ENCODE assay signal across 7 mouse cellular contexts in the genomic region with DNA sequence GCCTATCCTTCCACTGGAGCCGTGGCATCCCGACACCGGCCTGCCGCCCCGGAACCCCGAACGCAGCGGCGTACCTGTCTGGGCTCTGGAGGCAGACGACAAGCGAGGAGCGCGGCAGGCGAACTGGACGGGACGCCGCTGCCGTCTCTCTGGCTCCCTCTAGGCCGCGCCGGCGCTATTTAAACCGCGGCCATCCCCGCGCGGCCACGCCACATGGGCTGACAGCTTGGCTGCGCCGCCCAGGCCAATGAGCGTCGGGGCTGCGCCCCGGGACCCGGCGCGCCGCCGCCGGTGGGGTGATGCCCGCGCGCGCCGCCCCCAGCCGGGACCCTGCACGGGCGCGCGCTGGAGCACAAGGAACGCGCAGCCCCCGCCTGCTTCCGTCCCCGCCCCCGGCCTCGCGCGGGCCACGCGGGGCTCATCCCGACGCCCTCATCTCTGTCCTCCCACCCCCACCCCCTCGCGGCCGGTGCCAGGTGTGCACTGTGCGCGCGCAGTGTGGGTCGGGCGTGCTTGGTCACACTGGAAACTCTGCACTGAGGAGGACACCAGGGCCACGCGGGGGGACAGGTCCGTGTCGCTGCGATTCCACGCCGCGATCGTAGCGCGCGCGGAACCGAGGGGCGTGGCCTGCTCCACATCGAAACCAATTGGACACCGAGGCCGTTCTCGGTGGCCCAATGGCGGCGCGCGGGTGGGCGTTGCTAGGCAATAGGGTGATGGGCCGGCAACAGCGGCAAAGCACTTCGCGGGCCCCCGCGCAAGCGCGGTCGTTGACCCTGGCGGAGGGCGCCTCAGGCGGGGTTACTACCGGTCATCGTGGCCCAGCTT. TPM values are rescaled to one million over a fixed set of nuclear protein-coding genes. Genes with fewer than 3 reads are reported as not detected.
DNase-seq lines count a peak whose midpoint lies in the region; ATAC-seq lines count a peak whose summit lies in the region.

Gene Fasn, minus strand, starts transcription at position 592 of the 831 bp plus-strand sequence.

- peak within 1 kb of the TSS; percentile 83 for H3K4me2 ChIP-seq in intestine, embryonic 15.5 days (replicated peaks)

- peak; percentile 94 for ATAC-seq in intestine, embryonic 15.5 days

- H3K27ac ChIP-seq in intestine, embryonic 15.5 days: peak within 1 kb of the TSS; percentile 95
- H3K27ac ChIP-seq in midbrain, embryonic 10.5 days (replicated peaks): peak within 1 kb of the TSS; percentile 100

- peaks cover 35% of the 10 kb centered on the region for H3K4me1 ChIP-seq in intestine, embryonic 15.5 days (replicated peaks)
- H3K4me1 ChIP-seq in midbrain, embryonic 10.5 days: peaks cover 70% of the 10 kb centered on the region

- DNase-seq in adrenal gland, adult 18-20 months (ENCODE audit: low spot score in 2 of 2): peak; percentile 97 to 98
- peak; percentile 99 for DNase-seq in embryo, embryonic 11 days
- DNase-seq in gastrocnemius, postnatal 36 days: peak; percentile 91 to 94
- DNase-seq in left cerebral cortex, postnatal 25 days (ENCODE audit: low spot score in 2 of 2): peak; percentile 99
- peak; percentile 99 for DNase-seq in midbrain, embryonic 10.5 days (ENCODE audit: low spot score)
- DNase-seq in right cerebral cortex, postnatal 4 days: peak; percentile 98

- peak within 1 kb of the TSS; percentile 92 for H3K4me3 ChIP-seq in intestine, embryonic 15.5 days (replicated peaks)
- H3K4me3 ChIP-seq in midbrain, embryonic 10.5 days: peak within 1 kb of the TSS; percentile 97

- H3K27me3 ChIP-seq in intestine, embryonic 15.5 days (replicated peaks): no peaks in the 10 kb centered on the region
- peaks cover 5% of the 10 kb centered on the region; the same call in 1 of the 2 replicates for H3K27me3 ChIP-seq in midbrain, embryonic 10.5 days (ENCODE audit: low read depth, poor library complexity, severe bottlenecking)

- H3K36me3 ChIP-seq in intestine, embryonic 15.5 days: peaks cover 25% of the 10 kb centered on the region
- H3K36me3 ChIP-seq in midbrain, embryonic 10.5 days: peaks cover 36% of the 10 kb centered on the region

- peak within 1 kb of the TSS; percentile 98 for H3K9ac ChIP-seq in intestine, embryonic 15.5 days

- intact Hi-C loops in gastrocnemius, postnatal 36 days (cut with DNase I): no loop called here
- intact Hi-C loops in left cerebral cortex, postnatal 25 days (cut with DNase I): no loop called here

- WGBS in intestine, embryonic 15.5 days: under 1% methylated on average over 89 of the region's 109 CpGs
- under 1% methylated on average over 109 of the region's 109 CpGs for WGBS in midbrain, embryonic 10.5 days

- H3K9me3 ChIP-seq in intestine, embryonic 15.5 days: no peaks in the 10 kb centered on the region
- H3K9me3 ChIP-seq in midbrain, embryonic 10.5 days (replicated peaks): no peaks in the 10 kb centered on the region

RNA-seq across cellular contexts. Expression of gene Fasn, which starts in this region (rescaled TPM):
- 1,000 to 10,000 TPM; 2,155 to 5,020 TPM for total RNA-seq in adrenal gland, adult 18-20 months (2021)
- 10 to 100 TPM; 12.5 to 20.0 TPM for total RNA-seq in gastrocnemius, postnatal 36 days (2021)
- polyA plus RNA-seq in intestine, embryonic 15.5 days (2015; fragmentation: Nextera tagmentation; extraction: Ambion mirVana): 48.8 and 54.3 TPM in 2 replicates
- 100 to 1,000 TPM; 168 to 171 TPM for total RNA-seq in left cerebral cortex, postnatal 25 days (2021)
- 118 and 131 TPM in 2 replicates for polyA plus RNA-seq in midbrain, embryonic 10.5 days (2016; fragmentation: Nextera tagmentation; extraction: Ambion mirVana)

Comparison
In these comparisons a context has a peak if more than half of its experiments do, and no peak if none do; other contexts are left out.
1. Peak in every context shown above with its lines: DNase-seq, ATAC-seq, H3K4me3 ChIP-seq and H3K27ac ChIP-seq.
2. RNA of gene Fasn (total RNA-seq): 2,155 to 5,020 TPM in adrenal gland, adult 18-20 months; 168 to 171 TPM in left cerebral cortex, postnatal 25 days and 12.5 to 20.0 TPM in gastrocnemius, postnatal 36 days; every median in the first group is over 10 times any median in the second.